Mouse (Mus musculus): Measurements from ENCODE around the gene Ptpn3. TPM values are rescaled to one million over a fixed set of nuclear protein-coding genes. Genes with fewer than 3 reads are reported as not detected.
"Not testable (repeated sequence)": the region's sequence is repeated elsewhere in the genome, so short reads cannot be mapped to it uniquely, and the experiment has no call there.

The Ptpn3 gene
- polyA plus RNA-seq, 2 experiments, result 0.38 to 0.46 TPM

- Histone ChIP-seq H3K27me3 (ENCODE audit: control insufficient read depth, insufficient read depth, low read length) (no peaks in the 10 kb centered on the region), H3K4me1 (replicated peaks; ENCODE audit: control insufficient read depth in 2 of 2, insufficient read depth in 2 of 2, low read length in 1 of 2) (no peaks in the 10 kb centered on the region), H3K4me2 (ENCODE audit: low read depth) (no peak overlapping the region), H3K9ac (replicated peaks) (no peak overlapping the region), H3K4me3 (ENCODE audit: insufficient read depth in 1 of 2, low read depth in 2 of 2, low read length in 2 of 2) (no peak overlapping the region), H3K36me3 (replicated peaks; ENCODE audit: control insufficient read depth, insufficient read depth, low read depth) (no peaks in the 10 kb centered on the region), H3K9me3 (ENCODE audit: control insufficient read depth, low read length) (no peaks in the 10 kb centered on the region), H3K27ac (no peak overlapping the region)
- DNase-seq (ENCODE audit: low read depth in 3 of 3, low spot score in 3 of 3) (no peak), ATAC-seq (ENCODE audit: insufficient read depth) (no peak)
- WGBS (ENCODE audit: insufficient replicate concordance), result 34% methylated on average over 15 of the region's 15 CpGs
- no peak for TF ChIP-seq EP300 (IDR thresholded peaks at IDR 0.05; ENCODE audit: low read depth)
- no peak for TF ChIP-seq CTCF (IDR thresholded peaks at IDR 0.05; ENCODE audit: low read depth)
Measured at GRCm38 (mm10) chr4:57273532-57274502, 27.8 kb downstream of the Ptpn3 start.

DNA sequence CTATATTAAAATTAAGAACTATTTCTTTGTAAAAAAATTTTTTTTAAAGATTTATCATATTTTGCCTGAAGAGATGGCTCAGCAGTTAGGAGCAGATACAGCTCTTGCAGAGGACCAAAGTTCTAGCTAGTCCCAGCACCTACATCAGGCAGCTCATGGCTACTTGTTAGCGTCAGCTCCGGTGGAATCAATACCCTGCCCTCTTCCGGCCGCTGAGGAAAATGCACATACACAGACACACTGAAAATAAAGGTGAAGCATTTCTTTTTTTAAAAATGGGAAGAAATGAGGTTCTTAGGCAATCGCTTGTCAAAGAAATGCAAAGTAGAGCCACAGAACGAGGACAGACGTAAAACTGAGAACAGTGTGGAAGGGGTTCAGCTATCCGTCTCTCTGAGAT, 30.6 kb downstream of the Ptpn3 start:
- TF ChIP-seq EP300 (IDR thresholded peaks at IDR 0.05; ENCODE audit: low read depth) (no peak), CTCF (IDR thresholded peaks at IDR 0.05; ENCODE audit: low read depth) (0 out of 2 replicates have a peak, but pooled peaks have one; percentile 7)
- Histone ChIP-seq H3K36me3 (replicated peaks; ENCODE audit: control insufficient read depth, insufficient read depth, low read depth) (no peaks in the 10 kb centered on the region), H3K9ac (replicated peaks) (no peak overlapping the region), H3K4me1 (replicated peaks; ENCODE audit: control insufficient read depth in 2 of 2, insufficient read depth in 2 of 2, low read length in 1 of 2) (no peaks in the 10 kb centered on the region), H3K4me2 (ENCODE audit: low read depth) (no peak overlapping the region), H3K27ac (no peak overlapping the region), H3K27me3 (ENCODE audit: control insufficient read depth, insufficient read depth, low read length) (no peaks in the 10 kb centered on the region), H3K4me3 (ENCODE audit: insufficient read depth in 1 of 2, low read depth in 2 of 2, low read length in 2 of 2) (no peak overlapping the region), H3K9me3 (ENCODE audit: control insufficient read depth, low read length) (no peaks in the 10 kb centered on the region)
- 59% methylated on average over 8 of the region's 8 CpGs for WGBS (ENCODE audit: insufficient replicate concordance)
- DNase-seq (ENCODE audit: low read depth in 3 of 3, low spot score in 3 of 3) (no peak), ATAC-seq (ENCODE audit: insufficient read depth) (no peak)

DNA sequence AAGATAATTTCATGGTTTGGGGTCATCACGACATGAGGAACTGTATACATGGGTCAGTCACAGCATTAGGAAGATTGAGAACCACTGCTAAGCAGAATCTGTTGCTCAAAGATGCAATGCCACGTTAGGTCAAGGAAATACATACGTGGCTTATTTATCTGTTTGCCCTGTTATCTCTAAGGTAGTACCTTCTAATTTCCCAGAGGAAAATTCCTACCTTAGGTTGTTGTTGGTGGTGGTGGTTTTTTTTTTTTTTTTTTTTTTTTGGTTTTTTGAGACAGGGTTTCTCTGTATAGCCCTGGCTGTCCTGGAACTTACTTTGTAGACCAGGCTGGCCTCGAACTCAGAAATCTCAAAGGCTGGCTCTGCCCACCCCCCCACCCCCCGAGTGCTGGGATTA, 31.1 kb downstream of the Ptpn3 start:
- not testable (repeated sequence) for DNase-seq (ENCODE audit: low read depth in 3 of 3, low spot score in 3 of 3); H3K4me2 ChIP-seq (ENCODE audit: low read depth); ATAC-seq (ENCODE audit: insufficient read depth); H3K27me3 ChIP-seq (ENCODE audit: control insufficient read depth, insufficient read depth, low read length); H3K4me3 ChIP-seq (ENCODE audit: insufficient read depth in 1 of 2, low read depth in 2 of 2, low read length in 2 of 2); H3K36me3 ChIP-seq (replicated peaks; ENCODE audit: control insufficient read depth, insufficient read depth, low read depth); H3K27ac ChIP-seq; H3K9ac ChIP-seq (replicated peaks); H3K9me3 ChIP-seq (ENCODE audit: control insufficient read depth, low read length); H3K4me1 ChIP-seq (replicated peaks; ENCODE audit: control insufficient read depth in 2 of 2, insufficient read depth in 2 of 2, low read length in 1 of 2)
- WGBS (ENCODE audit: insufficient replicate concordance), result 56% methylated on average over 5 of the region's 5 CpGs

DNA sequence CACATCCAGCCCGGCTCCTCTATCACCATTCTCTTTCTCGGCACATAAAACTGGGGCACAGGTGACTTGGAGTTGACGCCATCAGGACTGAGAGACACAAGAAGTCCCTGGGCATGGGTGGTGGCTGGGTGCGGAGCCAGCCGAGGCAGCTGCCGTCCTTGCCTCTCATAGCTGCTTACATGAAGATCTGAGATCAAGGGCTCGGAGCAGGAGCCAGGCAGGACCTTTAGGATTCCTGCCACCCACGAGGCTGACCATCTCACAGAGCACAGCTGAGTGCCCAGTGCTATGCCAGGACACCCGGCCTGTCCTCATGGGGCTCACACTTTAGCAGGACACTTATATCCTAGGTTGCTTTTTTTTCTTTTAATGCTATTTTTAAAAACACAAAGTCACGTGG, 32.3 kb downstream of the Ptpn3 start:
- no peak overlapping the region for H3K4me2 ChIP-seq (ENCODE audit: low read depth)
- ATAC-seq (ENCODE audit: insufficient read depth), result no peak
- H3K27ac ChIP-seq, result no peak overlapping the region
- no peaks in the 10 kb centered on the region for H3K27me3 ChIP-seq (ENCODE audit: control insufficient read depth, insufficient read depth, low read length)
- H3K36me3 ChIP-seq (replicated peaks; ENCODE audit: control insufficient read depth, insufficient read depth, low read depth), result no peaks in the 10 kb centered on the region
- H3K4me1 ChIP-seq (replicated peaks; ENCODE audit: control insufficient read depth in 2 of 2, insufficient read depth in 2 of 2, low read length in 1 of 2), result no peaks in the 10 kb centered on the region
- TF ChIP-seq EP300 (IDR thresholded peaks at IDR 0.05; ENCODE audit: low read depth), result no peak
- TF ChIP-seq CTCF (IDR thresholded peaks at IDR 0.05; ENCODE audit: low read depth), result no peak
- no peaks in the 10 kb centered on the region for H3K9me3 ChIP-seq (ENCODE audit: control insufficient read depth, low read length)
- no peak overlapping the region for H3K9ac ChIP-seq (replicated peaks)
- no peak for DNase-seq (ENCODE audit: low read depth in 3 of 3, low spot score in 3 of 3)
- no peak overlapping the region for H3K4me3 ChIP-seq (ENCODE audit: insufficient read depth in 1 of 2, low read depth in 2 of 2, low read length in 2 of 2)
- WGBS (ENCODE audit: insufficient replicate concordance), result 68% methylated on average over 10 of the region's 10 CpGs

DNA sequence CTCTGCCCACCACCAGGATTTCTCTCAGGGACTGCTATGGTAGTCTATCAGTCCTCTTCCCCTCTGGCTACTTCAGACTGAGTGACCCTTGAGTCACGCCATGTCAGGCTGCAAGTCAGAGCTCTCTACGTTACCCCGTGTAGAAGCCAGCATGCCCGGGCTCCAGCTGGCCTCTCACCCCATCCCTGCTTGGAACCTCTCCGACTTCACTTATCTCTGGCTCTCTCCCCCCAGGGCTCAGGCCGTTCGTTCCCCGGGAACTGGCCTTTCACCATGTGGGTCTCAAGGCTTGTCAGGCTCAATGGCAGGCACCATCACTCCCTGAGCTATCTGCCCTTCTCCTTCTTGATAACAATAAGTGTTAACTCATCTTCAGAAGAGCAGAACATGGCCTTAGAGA, 33.3 kb downstream of the Ptpn3 start:
- Histone ChIP-seq H3K9ac (replicated peaks) (no peak overlapping the region), H3K27ac (no peak overlapping the region), H3K36me3 (replicated peaks; ENCODE audit: control insufficient read depth, insufficient read depth, low read depth) (no peaks in the 10 kb centered on the region), H3K4me3 (ENCODE audit: insufficient read depth in 1 of 2, low read depth in 2 of 2, low read length in 2 of 2) (no peak overlapping the region), H3K27me3 (ENCODE audit: control insufficient read depth, insufficient read depth, low read length) (no peaks in the 10 kb centered on the region), H3K4me2 (ENCODE audit: low read depth) (no peak overlapping the region), H3K4me1 (replicated peaks; ENCODE audit: control insufficient read depth in 2 of 2, insufficient read depth in 2 of 2, low read length in 1 of 2) (no peaks in the 10 kb centered on the region), H3K9me3 (ENCODE audit: control insufficient read depth, low read length) (no peaks in the 10 kb centered on the region)
- ATAC-seq (ENCODE audit: insufficient read depth), result no peak
- DNase-seq (ENCODE audit: low read depth in 3 of 3, low spot score in 3 of 3), result no peak
- no peak for TF ChIP-seq EP300 (IDR thresholded peaks at IDR 0.05; ENCODE audit: low read depth)
- 78% methylated on average over 8 of the region's 8 CpGs for WGBS (ENCODE audit: insufficient replicate concordance)
